Mouse (Mus musculus) CD4-positive helper T cell, adult 2 months (primary cell): ENCODE data around the gene Lyg2.

ENCODE experiments used
- DNase-seq: peaks from one replicate; pipeline ENCODE4 v3.0.0-alpha.2; 2012; ENCODE audit warnings: low read depth, missing footprints, low spot score

Gene Lyg2

GRCm38 (mm10) chr1:37883411-37883810 is 32.9 kb downstream of the Lyg2 start:
- DNase-seq = no peak

GRCm38 (mm10) chr1:37877736-37878460 is 38.4 kb downstream of the Lyg2 start:
- DNase-seq = no peak

- DNase-seq = no peak
Measured at GRCm38 (mm10) chr1:37873157-37873556, 43.1 kb downstream of the Lyg2 start.

GRCm38 (mm10) chr1:37872131-37873067 is 43.9 kb downstream of the Lyg2 start:
- peak; percentile 92 for DNase-seq

GRCm38 (mm10) chr1:37871704-37872103 is 44.6 kb downstream of the Lyg2 start, which contains the start of gene Lipt1:
TSS of gene Lipt1 (plus strand) at chr1:37871738.
- no peak for DNase-seq

- no peak for DNase-seq
Measured at GRCm38 (mm10) chr1:37869362-37869761, 46.9 kb downstream of the Lyg2 start.

- no peak for DNase-seq
Measured at GRCm38 (mm10) chr1:37868640-37869039, 47.7 kb downstream of the Lyg2 start.

- DNase-seq = no peak
Measured at GRCm38 (mm10) chr1:37867684-37868322, 48.5 kb downstream of the Lyg2 start.

GRCm38 (mm10) chr1:37867056-37867455 is 49.2 kb downstream of the Lyg2 start:
- DNase-seq = peak; percentile 63

GRCm38 (mm10) chr1:37866286-37866685 is 50.0 kb downstream of the Lyg2 start, which contains the start of gene Tsga10:
TSS of gene Tsga10 (minus strand) at chr1:37866429.
- DNase-seq = peak; percentile 31

- no peak for DNase-seq
Measured at GRCm38 (mm10) chr1:37865401-37866215, 50.7 kb downstream of the Lyg2 start.

GRCm38 (mm10) chr1:37864511-37865400 is 51.5 kb downstream of the Lyg2 start:
- peak; percentile 100 for DNase-seq
